Mouse (Mus musculus) mesoderm, embryonic 11.5 days (tissue): ENCODE results near the gene H6pd.
A peak's percentile ranks its signal among the peaks of the same experiment; 100 is the strongest.

ENCODE experiments used
- DNase-seq: peaks from one replicate; pipeline ENCODE4 v3.0.0-alpha.2; 2012; ENCODE audit warnings: low read depth, low spot score

The H6pd gene

GRCm38 (mm10) chr4:150019741-150020380 lies 11.0 kb upstream of the H6pd start:
- no peak for DNase-seq

DNA sequence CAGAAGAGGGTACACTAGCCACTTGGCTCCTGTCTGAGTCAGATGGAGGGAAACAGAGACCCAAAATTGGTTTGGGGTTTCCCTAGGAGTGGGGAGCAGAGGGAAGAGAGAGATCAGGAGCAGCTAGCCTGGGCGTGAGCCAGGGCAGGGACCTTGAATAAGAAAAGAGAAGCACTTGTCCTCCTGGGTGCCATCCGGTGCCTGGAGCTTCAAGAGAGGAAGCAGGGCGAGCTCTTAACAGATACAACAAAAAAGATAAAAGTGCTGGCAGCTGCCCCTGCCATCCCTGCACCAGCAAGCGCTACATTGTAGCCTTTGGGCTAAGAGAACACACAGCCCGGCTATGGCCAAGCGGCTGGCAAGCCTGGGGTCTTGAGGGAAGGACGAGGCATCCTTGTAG lies 6.6 kb upstream of the H6pd start:
- no peak for DNase-seq

GRCm38 (mm10) chr4:150014378-150015091 lies 5.7 kb upstream of the H6pd start:
- no peak for DNase-seq

DNA sequence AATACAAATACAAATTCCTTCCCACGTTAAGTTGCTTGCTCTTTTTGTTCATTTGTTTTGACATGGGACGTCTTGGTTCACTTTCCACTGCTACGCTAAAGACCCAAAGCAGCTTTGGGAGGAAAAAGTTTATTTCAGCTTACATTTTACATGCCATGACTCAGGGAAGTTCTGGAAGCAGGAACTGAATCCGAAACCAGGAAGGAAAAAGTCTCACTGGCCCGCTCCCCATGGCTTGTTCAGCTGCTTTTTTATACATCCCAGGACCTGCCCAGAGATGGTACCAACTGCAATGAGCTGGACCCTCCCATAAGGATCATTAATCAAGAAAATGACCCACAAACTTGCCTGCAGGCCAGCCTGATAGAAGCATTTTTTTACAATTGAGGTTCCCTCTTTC lies 5.0 kb upstream of the H6pd start:
- no peak for DNase-seq

GRCm38 (mm10) chr4:150013186-150013690 lies 4.4 kb upstream of the H6pd start:
- DNase-seq: no peak

- DNase-seq: no peak
These were observed 3.5 kb upstream of the H6pd start for GRCm38 (mm10) chr4:150012322-150012723.

GRCm38 (mm10) chr4:150011564-150012321 lies 2.9 kb upstream of the H6pd start:
- no peak for DNase-seq

DNA sequence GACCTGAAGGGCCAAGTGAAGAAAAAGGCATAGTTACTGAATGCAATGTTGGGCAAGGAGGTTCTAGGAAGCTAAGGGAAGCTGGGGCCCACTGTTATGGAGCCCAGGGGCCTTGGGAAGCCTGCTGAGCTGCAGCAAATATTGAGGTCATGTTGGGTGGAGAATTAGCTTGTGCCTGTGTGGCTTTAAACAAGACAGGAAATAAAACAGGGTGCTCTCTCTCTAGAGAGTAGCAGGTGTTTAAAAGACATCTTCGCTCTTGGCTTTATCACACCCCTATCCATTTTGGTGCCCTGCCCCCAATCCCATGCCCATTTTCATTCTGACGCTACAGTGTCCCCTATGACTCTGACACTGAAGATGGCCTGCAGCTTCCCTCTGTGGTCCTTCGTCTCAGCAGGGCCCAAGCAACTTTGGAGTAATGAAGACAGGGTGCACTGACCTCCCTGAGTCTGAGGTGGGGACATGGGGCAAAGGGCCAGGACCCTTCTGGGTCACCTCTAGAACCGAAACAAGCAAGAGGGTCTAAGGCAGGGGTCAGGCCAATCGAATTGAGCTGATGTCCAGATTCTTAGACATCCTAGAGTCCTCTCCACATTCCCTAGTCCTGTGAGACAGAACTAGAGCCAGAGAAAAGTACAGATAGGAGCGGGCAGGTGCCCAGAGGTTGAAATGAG lies 1.4 kb upstream of the H6pd start:
- DNase-seq: no peak

- DNase-seq: no peak
These were observed 736 bp upstream of the H6pd start for GRCm38 (mm10) chr4:150009587-150009930.

DNA sequence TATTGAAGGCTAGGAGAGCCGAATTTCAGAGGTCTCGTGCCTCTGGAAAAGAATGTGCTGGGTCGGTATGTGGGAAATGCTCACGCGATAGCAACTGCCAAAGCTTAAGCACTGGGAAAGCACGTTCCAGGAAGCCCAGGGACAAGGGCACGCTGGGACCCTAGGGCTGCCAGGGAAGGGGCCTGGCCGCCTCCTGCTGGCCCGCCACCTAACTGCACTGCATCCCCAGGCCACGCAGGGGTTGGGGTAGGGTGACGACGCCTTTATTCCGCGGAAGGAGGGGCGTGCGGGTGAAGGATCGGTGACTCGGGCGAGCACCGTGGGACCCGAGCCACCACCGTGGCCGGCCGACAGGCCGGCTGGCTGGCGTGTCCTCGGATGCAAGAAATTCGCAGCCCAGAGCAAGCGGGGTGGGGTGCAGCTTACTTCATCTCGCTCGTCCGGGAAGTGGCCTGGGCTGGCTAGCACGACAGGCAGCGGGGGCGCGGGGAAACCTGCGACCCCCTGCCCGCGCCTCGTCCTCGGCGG lies 434 bp downstream of the H6pd start:
- DNase-seq: peak; percentile 89

DNA sequence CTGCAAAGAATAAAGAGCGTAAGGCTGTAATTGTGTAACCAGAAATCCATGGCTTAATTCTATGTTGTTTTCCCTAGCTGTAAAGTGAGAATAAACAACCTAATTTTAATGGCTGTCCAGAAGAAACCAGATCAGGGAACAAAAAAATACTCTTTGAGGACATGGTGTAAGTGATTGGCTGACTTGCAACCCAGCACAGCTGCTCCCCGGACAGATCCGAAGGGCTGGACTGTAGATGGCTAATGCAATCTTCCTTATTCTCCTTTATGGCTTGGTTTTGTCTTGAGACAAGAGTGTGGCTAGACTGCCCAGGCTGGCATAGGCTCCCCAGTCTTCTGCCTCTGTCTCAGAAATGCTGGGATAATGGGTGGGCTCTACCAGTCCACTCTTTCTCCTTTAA lies 1.4 kb downstream of the H6pd start:
- DNase-seq: no peak

DNA sequence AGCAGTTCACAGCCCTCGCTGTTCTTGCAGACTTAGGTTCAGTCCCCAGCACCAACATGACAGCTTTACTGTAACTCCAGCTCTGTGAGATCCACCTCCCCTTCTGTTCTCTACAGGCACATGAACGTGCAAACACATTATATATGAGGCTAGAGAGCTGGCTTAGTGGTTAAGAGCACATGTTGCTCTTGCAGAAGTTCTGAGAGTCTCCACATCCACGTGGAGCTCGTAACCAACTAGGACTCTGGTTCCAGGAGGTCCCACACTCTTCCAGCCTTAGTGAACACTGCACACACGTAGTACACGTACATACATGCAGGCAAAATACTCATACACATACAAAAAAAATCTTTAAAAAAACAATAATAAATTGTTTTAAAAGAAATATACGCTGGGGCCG lies 1.8 kb downstream of the H6pd start:
- no peak for DNase-seq

DNA sequence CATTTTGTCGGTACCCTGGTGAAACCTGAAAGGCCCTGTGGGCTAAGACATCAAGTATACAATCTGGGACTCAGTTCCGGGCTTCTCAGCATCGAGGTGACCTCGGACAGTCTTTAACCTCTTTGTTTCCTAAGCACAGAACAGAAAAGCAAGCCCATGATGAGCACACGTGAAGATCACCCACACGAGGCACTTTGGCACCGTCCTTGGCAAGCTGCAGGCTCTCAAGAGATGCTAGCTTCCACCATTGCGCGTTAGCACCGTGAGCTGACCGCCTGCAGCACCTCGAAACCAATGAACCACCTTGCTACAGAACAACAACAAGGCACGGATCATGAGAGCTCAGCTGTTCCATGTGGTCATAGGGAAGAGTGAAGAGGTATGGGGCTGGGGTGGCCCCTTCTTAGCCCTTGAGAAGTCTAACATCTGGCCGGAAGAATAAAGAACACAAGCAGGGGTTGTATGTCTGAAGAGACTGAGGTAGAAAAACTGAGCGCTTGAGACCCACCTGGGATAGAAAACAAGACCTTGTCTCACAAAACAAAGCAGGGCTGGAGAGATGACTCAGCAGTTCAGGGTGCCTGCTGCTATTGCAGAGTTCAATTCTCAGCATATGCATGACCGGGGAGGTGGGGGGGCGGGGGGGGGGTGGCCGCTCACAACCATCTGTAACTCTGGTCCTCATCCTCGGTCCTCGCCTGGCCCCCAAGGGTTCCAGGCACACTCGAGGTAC lies 2.5 kb downstream of the H6pd start:
- no peak for DNase-seq

GRCm38 (mm10) chr4:150005231-150005630 lies 3.6 kb downstream of the H6pd start:
- no peak for DNase-seq

GRCm38 (mm10) chr4:150003641-150004040 lies 5.2 kb downstream of the H6pd start:
- DNase-seq: no peak

DNA sequence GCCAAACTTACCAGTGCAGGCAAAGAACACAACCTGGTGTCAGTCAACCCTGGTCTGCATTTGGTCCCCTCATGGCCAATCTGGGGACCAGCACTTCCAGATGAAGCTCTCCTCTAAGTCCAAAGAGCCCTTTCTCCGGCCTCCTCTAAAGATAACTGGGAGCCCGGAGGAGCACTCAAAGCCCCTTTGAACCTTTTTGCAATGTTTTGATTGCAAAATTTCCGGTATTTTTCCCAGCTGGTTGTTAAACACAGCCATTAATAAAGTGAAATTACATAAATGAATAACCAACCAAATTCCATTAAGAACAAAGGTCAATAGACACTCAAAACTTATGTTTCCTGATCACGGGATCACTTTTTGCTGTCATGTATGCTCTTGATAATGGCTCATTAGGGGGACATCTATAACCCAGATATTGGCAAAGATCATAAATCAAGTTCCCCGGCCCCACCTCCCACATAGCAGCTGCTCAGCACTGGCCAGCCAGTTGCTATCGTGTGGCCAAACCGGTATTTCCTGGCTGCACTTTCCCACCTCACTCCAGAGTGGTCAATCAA lies 5.7 kb downstream of the H6pd start:
- DNase-seq: peak; percentile 54

GRCm38 (mm10) chr4:150002021-150002528 lies 6.7 kb downstream of the H6pd start:
- no peak for DNase-seq

GRCm38 (mm10) chr4:150001221-150001860 lies 7.5 kb downstream of the H6pd start:
- no peak for DNase-seq

DNA sequence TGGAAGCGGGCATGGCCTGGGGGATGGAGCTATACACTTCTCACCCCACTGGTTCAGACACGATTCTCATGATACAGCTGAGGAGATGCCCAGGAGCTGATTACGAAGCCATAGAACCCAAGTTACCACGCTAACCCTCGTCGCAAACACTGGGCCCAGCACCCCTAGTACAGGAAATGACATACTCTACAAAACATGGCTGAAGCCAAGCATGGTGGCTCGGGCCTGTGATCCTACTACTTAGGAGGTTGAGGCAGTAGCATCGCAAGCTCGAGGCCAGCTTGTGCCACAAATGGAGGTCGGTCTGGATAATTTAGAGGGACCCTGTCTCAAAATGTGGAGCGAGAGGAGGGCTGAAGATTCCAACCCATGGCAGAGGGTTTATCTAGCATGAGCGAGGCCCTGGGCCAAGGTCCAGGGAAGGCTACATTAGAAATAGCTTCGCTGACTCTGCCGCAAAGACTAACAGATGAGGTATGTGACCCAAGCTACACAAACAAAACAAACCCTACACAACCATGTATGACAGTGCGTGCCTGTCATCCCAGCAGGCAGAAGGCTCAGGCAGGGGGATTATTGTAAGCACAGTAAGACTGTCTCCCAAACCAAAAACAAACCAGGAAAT lies 8.8 kb downstream of the H6pd start:
- DNase-seq: no peak

- DNase-seq: no peak
These were observed 9.3 kb downstream of the H6pd start for GRCm38 (mm10) chr4:149999510-149999900.
